Mouse (Mus musculus): ENCODE measurements at regions not wholly inside any gene's neighbourhood (a gene's known extent, or its start where the extent isn't known, plus 50 kb on each side); places are given as distances from the start of the nearest gene placed in this dataset.

DNA sequence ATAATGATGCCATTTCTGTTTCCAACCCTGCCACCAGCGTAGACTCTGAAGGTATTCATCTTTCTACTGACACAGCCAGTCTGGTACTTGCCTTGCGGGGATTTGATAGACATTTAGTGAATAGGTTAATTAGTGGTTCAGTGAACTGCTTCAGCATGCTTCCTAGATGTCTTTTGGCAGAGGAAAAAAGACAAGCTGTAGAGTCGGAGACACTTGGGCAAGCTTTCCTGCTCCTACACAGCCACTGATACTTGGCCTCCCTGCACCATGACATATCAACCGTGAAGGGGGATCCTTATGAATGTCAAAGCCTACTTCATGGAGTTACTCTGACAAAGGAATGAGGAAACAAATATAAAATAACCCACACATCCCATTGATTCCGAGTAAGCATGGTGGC lies 308.7 kb downstream of the Kctd12 start:
- intact Hi-C loops (cut with DNase I), result no loop called here

- intact Hi-C loops (cut with DNase I), result no loop called here
Observed at GRCm38 (mm10) chr14:102663240-102663639, 319.2 kb downstream of the Kctd12 start.

GRCm38 (mm10) chr14:102660351-102660750 lies 322.1 kb downstream of the Kctd12 start:
- intact Hi-C loops (cut with DNase I), result no loop called here

DNA sequence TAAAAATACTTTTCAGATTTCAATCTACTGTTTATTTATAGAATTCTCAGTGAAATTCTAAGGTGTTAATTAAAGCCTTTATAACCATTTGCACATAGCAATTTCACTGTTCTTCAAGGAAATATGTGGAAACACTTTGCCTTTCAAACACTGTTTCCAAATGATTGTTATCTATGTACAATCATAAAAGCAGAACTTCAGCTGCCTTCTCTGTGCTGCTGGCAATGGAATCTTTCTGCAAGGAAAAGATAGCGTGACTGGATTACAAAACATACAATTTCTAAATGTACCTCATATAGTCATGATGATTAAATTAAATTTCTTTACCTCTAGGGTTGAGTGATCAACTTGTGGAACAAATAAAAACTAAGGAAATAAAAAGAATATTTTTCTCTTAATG lies 326.2 kb downstream of the Kctd12 start:
- intact Hi-C loops (cut with DNase I), result no loop called here

DNA sequence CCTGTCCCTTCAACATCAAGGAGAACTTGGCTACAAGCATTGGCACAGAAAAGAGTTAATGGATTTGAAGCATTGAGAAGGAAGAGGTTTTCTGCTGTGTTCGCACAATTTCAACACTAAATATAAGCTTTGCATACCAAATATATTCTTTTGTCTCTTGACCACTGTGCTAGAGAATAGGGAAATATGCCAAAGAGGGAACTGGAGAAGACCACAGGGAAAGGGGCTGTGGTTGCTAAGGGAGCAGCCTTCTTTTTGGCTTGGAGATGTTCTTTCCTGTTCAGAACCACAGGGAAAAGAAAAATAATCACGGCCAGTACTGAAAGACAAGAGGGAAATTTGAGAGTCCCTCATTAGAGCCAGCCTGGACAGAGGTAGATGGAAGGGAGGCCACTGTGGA lies 352.8 kb downstream of the Kctd12 start:
- intact Hi-C loops (cut with DNase I), result no loop called here

- intact Hi-C loops (cut with DNase I), result no loop called here
Observed at GRCm38 (mm10) chr14:102621546-102621945, 360.9 kb downstream of the Kctd12 start.

DNA sequence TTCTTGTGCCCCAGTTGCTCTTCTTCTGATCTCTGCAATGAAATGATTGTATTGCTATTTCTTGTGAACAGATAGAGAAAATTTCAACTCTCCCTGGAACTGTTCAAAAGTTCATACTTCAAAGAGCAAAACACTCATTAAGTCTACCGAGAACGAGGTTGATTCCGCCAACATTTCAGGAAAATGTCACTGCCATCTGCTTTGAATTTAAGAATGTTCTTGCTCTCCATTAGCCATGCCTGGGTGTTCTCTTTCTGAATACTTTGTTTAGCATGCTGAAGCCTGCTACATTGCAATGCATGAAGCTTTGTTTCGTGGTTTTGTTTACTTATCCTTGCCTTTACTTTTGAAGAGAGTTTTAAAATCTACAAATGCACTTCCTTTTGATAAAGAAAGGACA lies 363.4 kb downstream of the Kctd12 start:
- intact Hi-C loops (cut with DNase I), result no loop called here

- intact Hi-C loops (cut with DNase I), result no loop called here
Observed at GRCm38 (mm10) chr14:102615588-102616309, 366.7 kb downstream of the Kctd12 start.

GRCm38 (mm10) chr14:102606055-102606454 lies 376.4 kb downstream of the Kctd12 start:
- intact Hi-C loops (cut with DNase I), result no loop called here

- intact Hi-C loops (cut with DNase I), result no loop called here
Observed at GRCm38 (mm10) chr14:102594850-102595249, 387.6 kb downstream of the Kctd12 start.

GRCm38 (mm10) chr14:102553781-102554180 lies 428.7 kb downstream of the Kctd12 start:
- intact Hi-C loops (cut with DNase I), result no loop called here

DNA sequence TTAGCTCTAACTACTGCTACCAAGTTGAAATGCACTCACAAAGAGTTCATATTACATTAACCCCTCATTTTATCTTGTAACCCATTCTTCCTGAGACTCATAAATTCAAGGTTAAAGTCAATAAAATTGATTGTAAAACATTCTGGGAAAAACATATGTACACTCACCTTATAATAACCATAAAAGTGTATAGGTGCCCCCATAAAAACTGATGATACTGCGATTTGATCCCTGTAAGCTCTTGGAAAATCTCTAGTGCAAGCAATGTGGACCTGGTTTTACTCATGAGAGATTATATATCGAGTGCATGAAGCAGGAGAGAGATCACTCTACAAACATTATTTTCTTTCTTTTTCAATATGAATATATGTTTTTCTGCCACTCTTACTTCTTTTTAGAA lies 429.8 kb downstream of the Kctd12 start:
- intact Hi-C loops (cut with DNase I), result no loop called here

- intact Hi-C loops (cut with DNase I), result no loop called here
Observed at GRCm38 (mm10) chr14:102524894-102525577, 457.4 kb downstream of the Kctd12 start.

GRCm38 (mm10) chr14:102516765-102517164 lies 465.7 kb downstream of the Kctd12 start:
- intact Hi-C loops (cut with DNase I), result loop anchor here (5.0 kb wide), 1 partner anchor 476 kb away; no protein-coding TSS in a partner anchor

DNA sequence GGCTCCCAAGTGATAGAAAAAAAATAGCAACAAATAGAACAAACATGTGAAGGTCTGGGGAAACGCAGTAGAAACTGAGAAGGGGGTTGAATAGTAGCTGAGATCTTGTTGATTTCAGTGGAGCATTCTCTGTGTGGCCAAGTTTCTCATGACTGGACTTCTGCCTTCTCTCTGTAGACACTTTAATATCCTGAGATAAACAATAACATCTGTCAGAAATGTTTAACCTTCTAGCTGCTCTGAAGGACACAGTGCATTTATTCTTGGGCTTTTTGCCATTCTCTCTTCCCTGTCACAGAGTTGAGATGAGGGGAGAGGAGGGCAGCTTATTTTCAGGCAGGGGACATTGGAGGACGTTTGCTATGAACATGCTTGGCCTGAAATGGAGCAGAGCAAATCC lies 467.9 kb downstream of the Kctd12 start:
- intact Hi-C loops (cut with DNase I), result loop anchor here (5.0 kb wide), 1 partner anchor 732 kb away; no protein-coding TSS in a partner anchor

DNA sequence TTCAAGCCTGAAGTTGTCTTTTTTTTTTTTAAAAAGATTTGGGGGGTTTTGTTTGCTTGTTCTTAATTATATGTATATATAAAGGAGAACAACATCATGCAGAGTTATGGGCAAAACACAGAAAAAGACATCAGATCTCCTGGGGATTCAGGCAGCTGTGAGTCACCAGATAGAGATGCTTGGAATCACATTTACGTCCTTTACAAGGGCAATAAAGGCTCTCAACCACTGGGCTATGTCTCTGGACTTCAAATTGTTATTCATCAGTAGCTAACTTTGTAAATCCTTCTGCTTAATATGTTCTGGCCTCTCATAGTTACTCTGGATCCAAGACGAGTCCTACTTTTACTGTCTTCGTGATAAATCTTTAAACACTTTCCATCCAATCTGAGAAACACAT lies 469.8 kb downstream of the Kctd12 start:
- intact Hi-C loops (cut with DNase I), result loop anchor here (5.0 kb wide), 1 partner anchor 730 kb away; no protein-coding TSS in a partner anchor

GRCm38 (mm10) chr14:102511691-102512383 lies 470.6 kb downstream of the Kctd12 start:
- intact Hi-C loops (cut with DNase I), result loop anchor here (2.0 to 5.0 kb wide), 2 partner anchors 565 to 730 kb away; no protein-coding TSS in a partner anchor

DNA sequence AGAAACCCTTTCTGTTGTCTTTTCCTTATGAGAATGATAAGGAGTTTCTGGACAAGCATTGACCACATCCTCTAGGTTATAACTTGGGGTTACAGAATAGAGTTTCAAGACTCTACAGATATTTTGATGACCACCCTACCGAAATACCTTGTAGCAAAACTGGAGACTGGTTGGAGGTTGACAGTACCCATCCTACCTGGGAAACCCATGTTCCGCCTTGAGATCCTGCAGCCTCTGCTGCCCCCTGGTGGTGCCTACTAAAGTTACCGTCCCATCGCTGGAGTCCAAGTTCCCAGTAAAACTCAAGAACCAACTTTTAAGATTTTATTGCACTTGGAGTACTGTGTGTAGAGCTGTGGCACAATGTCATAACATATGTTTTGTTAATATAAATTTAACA lies 472.1 kb downstream of the Kctd12 start:
- intact Hi-C loops (cut with DNase I), result loop anchor here (2.0 to 5.0 kb wide), 2 partner anchors 564 to 728 kb away; no protein-coding TSS in a partner anchor

- intact Hi-C loops (cut with DNase I), result loop anchor here (5.0 kb wide), 1 partner anchor 324 kb away; no protein-coding TSS in a partner anchor
Observed at GRCm38 (mm10) chr14:102505696-102506321, 476.6 kb downstream of the Kctd12 start.

- intact Hi-C loops (cut with DNase I), result no loop called here
Observed at GRCm38 (mm10) chr14:102497179-102497578, 485.3 kb downstream of the Kctd12 start.

DNA sequence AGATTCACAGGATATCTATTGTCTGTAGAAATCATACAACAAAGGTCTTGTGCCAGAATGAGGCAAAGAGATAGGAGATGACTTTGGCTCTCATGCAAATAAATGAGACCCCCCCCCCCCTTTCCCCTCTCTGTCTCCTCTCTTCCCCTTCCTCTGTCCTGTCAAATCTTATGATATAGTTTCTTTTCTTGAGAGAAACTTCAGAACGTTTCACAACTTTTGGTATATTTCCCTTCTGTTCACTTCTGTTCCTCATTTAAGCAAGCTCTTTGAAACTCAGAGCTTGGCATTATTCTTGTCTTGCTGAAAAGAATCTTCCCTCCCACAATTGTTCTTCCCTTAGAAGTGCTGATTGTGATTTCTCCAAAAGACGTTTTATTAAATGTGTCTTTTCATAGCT lies 490.1 kb downstream of the Kctd12 start:
- intact Hi-C loops (cut with DNase I), result no loop called here
